Mouse (Mus musculus) G1E (cell line): ENCODE measurements at regions not wholly inside any gene's neighbourhood (a gene's known extent, or its start where the extent isn't known, plus 50 kb on each side); places are given as distances from the start of the nearest gene placed in this dataset.

Experiments used
- CTCF ChIP-seq: IDR thresholded peaks from 2 replicates; pipeline ENCODE4 v1.5.1; 2012; ENCODE audit warnings: low read depth, low read length, inconsistent platforms, mixed read lengths
- GATA1 ChIP-seq: IDR thresholded peaks from 2 replicates; pipeline ENCODE4 v1.6.1; 2012; ENCODE audit warnings: borderline replicate concordance, low read length, inconsistent platforms, mixed read lengths

GRCm38 (mm10) chr10:117538725-117539124 lies 90.6 kb upstream of the Cpm start:
- TF ChIP-seq CTCF = no peak
- no peak for TF ChIP-seq GATA1
